Mouse (Mus musculus) kidney, postnatal 25 days (tissue): ENCODE data around the gene Gm10273.
"Not testable (repeated sequence)": the region's sequence is repeated elsewhere in the genome, so short reads cannot be mapped to it uniquely, and the experiment has no call there.

ENCODE experiments used
- DNase-seq, 2 experiments: peaks; one replicate each; pipeline ENCODE4 v3.0.0; 2021; ENCODE audit warnings: mixed read lengths in 2 of 2

Gene Gm10273

GRCm38 (mm10) chr10:59395461-59395860, at the start of gene Gm10273:
Gm10273 (plus strand) TSS chr10:59395632.
- not testable (repeated sequence) for DNase-seq

DNA sequence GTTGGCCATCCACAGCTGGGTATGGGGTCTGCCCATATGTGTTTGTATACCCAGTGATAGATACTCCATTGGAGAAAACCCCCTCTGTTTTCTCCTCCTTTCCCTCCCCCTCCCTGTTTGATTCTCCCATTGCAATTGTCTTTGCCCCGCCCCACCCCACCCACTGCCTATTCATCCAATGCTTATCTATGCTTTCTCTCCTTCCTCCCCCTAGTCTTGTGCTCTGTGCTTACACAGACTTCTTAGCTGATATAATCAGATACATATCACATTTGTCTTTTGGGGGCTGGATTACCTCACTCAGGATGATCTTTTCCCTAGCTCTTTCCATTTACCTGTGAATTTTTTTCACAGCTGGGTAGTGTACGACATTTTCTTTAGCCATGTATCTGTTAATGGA, 48.9 kb upstream of the Gm10273 start:
- no peak for DNase-seq

GRCm38 (mm10) chr10:59348200-59348599, 47.2 kb upstream of the Gm10273 start:
- no peak for DNase-seq

DNA sequence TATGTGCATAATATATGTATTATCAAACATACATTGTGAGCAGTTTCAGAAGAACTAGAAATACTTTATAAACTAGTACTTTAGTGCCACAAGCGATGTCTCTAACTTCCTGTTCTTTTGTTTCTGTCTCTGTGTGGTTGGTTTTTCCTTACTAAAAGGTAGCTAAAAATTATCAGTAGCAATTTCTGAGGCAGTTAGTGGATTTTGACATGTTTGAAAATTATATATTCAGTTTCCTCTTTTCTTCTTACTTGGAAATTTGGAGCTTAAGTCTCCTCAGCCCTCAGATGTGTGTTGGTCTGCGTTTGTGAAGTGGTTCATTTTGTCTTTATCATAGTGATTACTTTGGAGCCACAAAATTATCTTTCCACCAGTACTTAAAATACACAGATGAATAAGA, 45.9 kb upstream of the Gm10273 start:
- no peak for DNase-seq

DNA sequence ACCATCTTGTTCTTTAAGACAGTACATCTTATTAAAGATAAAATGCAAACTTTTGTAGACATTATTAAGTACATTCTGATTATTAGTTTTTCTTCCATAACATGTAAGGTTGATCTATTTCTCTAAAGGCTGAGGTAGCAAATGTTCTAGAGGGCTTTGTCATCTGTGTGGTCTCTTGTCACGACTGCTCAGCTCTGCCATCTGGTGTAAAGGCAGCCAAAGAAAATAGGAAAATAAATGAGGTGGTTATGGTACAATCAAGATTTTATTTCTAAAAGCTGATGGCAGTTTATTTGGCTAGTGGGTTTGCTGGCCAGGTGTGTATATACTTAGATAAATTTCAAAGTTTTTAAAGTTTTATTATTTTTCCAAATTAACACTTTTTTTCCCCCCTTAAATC, 42.4 kb upstream of the Gm10273 start:
- DNase-seq: no peak

- DNase-seq: no peak
Measured at GRCm38 (mm10) chr10:59354120-59354519, 41.3 kb upstream of the Gm10273 start.

DNA sequence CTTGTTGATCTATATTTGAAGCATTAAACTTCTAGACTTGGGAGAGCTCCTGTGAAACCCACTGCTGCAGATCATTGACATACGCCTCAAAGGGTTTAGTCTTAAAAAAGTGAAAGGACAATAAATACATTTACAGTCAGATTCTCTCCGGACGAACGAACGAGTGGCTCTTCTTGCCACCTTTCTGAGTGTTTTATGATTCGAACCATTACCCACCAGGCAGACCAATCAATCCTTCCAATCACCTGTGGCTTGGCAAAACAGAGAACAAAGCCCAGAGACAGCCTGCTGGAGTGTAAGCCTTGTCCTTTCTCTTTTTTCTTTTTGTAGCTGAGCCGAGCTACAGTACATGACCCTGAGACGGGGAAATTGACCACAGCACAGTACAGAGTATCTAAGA, 40.4 kb upstream of the Gm10273 start:
- no peak for DNase-seq

GRCm38 (mm10) chr10:59358744-59359143, 36.7 kb upstream of the Gm10273 start:
- no peak for DNase-seq

- no peak for DNase-seq
Measured at GRCm38 (mm10) chr10:59363208-59363607, 32.2 kb upstream of the Gm10273 start.

GRCm38 (mm10) chr10:59364551-59364950, 30.9 kb upstream of the Gm10273 start:
- no peak for DNase-seq

DNA sequence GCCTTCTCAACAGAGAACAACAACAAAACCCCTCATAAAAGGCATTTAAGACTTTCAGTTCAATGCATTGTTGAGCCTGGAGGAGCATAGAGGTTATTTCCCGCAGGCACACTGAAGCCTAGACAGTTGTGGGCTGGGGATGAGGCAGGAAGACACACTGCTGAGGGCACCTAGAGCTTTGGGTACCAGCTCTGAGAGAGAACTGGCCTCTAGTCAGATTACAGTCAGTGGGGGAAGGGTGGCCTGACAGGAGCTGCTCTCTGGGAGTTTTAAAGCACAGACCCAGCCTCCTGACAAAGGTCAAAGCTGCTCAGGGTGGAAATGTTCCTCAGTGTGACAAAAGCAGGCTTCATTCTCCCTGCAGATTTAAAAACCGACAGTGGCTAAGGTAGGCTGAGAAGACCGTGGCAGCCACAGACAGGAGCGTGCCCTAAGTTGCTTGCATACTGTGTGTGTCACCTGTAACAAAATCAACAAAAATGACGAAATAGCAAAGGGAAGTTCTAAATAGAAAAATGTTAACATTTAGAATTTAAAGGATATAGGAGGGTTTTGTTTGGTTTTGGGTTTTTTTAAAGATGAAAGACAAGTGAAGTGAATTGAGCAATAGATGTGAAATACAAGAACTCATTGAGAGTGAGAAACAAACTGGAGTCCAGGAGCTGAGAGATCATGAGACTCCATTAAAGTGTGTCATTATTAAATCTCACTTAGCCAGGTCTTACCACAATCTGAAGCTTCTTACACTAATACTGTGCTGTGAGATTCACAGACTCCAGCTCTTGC, 29.4 kb upstream of the Gm10273 start:
- no peak for DNase-seq

DNA sequence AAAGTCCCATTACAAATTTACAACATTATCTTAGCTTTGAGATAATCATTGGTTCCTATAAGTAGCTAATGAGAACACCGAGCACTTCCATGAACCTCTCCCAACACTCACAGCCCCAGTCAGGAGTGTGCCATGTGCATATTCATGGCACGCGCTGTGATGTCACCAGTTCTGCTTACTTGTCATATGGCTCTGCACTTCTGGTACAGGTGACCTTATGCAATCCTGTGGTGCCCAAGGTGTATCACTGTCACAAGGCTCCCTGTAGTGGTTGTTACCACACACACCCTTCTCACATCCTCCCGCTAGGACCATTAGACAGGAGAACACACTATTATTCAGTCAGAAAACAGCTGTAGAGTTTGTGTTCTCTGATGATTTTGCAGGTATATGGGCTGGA, 28.7 kb upstream of the Gm10273 start:
- DNase-seq: no peak

GRCm38 (mm10) chr10:59367206-59367605, 28.2 kb upstream of the Gm10273 start:
- DNase-seq: no peak

DNA sequence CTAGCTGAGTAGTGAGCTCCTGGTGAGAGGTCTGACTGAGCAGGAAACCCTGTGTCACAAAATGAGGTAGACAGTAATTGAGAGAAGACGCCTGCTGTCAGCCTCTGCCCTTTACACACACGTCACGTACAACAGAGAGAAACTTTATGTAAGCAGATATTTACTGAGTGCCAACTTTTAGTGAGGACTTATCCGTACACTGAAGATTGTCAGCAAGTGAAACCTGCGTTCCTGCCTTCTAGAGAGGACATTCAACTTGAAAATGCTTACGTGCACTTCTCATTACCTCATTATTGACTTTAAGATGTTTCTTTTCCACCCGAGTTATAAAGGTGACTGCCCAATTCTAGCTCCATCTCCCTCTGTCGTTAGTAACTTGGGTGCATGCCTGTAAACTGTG, 26.7 kb upstream of the Gm10273 start:
- DNase-seq: no peak

GRCm38 (mm10) chr10:59369426-59369825, 26.0 kb upstream of the Gm10273 start:
- DNase-seq: no peak

- DNase-seq: no peak
Measured at GRCm38 (mm10) chr10:59377906-59378305, 17.5 kb upstream of the Gm10273 start.

DNA sequence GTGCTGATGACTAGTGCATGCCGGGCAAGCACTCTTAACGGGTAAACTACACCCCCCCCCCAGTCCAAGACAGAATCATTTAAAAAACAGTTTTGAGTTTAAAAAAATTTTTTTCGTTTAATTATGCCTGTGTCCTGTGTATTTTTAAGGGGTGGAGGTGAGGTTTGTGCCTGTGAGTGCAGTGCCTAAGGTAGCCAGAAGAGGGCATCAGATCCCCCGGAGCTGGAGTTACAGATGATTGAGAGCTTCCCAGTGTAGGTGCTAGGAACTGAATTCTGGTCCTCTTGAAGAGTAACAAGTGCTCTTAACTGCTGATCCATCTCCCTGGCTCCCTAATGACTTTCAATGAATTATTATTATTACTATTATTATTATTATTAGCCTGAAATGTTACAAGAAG, 16.7 kb upstream of the Gm10273 start:
- DNase-seq: no peak

GRCm38 (mm10) chr10:59379927-59380326, 15.5 kb upstream of the Gm10273 start:
- DNase-seq: no peak

DNA sequence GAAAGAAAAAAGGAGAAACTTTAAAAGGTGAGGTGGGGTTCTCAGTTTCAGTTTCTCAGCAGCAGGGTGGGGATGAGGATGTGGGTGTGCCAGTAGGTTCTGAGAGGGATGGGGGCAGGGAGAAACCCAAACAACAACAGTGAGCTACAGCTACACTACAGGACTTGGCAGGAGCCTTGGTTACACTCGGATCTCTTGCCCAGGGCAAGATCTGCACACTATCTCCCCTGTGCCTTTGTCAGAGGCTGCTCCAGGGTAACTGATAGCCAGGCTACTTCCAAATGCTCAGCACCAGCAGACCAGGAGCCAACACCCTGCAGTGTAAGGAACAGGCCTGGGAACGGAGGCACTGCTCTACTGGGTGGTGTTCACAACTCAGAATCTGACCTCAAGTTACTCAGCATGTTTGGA, 15.0 kb upstream of the Gm10273 start:
- no peak for DNase-seq

GRCm38 (mm10) chr10:59381563-59381962, 13.9 kb upstream of the Gm10273 start:
- DNase-seq: not testable (repeated sequence)

- DNase-seq: no peak
Measured at GRCm38 (mm10) chr10:59386951-59387350, 8.5 kb upstream of the Gm10273 start.

- no peak for DNase-seq
Measured at GRCm38 (mm10) chr10:59389652-59390051, 5.8 kb upstream of the Gm10273 start.

GRCm38 (mm10) chr10:59391907-59392306, 3.5 kb upstream of the Gm10273 start:
- DNase-seq: no peak

DNA sequence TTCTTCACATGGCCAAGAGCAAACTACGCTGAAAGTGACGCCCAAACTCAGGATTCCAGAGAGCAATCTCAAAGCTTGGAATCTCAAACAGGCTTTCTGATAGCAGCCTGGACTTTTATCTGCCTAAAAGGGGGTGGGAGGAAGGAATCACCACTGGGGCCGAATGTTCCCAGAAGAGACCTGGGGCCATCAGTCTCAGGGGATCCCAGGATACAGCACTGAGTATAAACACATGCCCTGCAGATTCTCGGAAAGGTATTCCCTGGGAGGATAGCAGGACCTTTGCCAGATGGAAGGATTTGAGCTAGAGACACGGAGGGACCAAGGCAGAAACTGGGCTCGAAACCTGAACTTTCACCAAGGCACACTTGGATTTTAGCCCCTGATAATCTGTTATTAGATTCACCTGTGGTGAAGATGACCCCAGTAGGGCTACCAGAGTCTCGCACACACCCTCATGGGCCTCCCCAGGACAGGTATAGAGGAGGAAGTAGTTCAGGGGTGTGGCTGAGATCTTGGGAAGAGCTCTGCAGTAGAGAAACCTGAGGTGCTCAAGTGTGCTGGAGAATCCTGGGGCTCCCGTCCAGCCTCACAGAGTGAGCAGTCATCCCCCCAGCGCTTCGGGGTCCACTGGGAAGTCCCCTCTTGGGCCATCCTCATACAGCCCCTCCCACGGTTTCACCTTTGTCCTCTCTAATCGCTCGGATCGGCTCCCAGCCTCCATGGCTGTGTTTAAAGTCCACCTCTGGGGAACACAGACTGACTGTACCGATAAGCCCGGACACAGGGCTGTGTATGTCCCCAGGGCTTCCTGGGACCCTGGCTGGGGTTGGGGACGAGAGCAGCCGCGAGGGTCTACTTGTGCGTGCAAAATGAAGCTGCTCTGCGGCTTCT, 7.7 kb downstream of the Gm10273 start, which contains the start of gene Pla2g12b:
Gene Pla2g12b, plus strand, starts transcription at position 762 of the 894 bp plus-strand sequence.
- DNase-seq: no peak
